Mouse (Mus musculus) olfactory bulb, adult 2 months (tissue): Measurements from ENCODE around the gene Mmp2.

Experiments used
- CTCF ChIP-seq: fragments of 200-500 bp; IDR thresholded peaks from 2 replicates; pipeline ENCODE4 v1.5.1; 2012; ENCODE audit warnings: low read depth, mild to moderate bottlenecking, low read length, moderate library complexity; ENCODE audit not compliant: insufficient read depth
- POLR2A ChIP-seq: fragments of 200-500 bp; IDR thresholded peaks from 2 replicates; pipeline ENCODE4 v1.6.1; 2012; ENCODE audit warnings: mild to moderate bottlenecking, low read depth, low read length, moderate library complexity; ENCODE audit not compliant: insufficient read depth

DNA sequence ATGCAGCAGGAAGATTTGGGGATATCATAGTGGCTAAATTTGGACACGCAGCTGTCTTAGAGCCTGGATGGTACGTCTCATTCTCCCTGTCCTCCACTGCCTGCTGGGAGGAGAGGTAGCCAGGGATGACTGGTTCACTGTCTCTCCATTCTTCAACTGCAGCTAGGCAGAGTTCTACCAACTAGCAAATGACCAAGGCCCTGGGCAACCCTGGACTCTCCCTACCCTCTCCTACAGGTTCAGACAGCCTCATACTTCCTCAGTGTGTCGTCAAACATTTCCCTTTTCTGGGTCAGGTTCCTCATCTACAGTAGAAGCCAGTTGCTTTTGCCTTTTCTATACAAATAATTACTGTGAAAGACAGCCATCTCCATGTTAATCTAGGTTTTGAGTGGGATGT lies 27.6 kb downstream of the Mmp2 start:
- no peak for TF ChIP-seq POLR2A
- TF ChIP-seq CTCF: no peak
